Mouse (Mus musculus) layer of hippocampus, postnatal 10 days (tissue): ENCODE measurements at regions not wholly inside any gene's neighbourhood (a gene's known extent, or its start where the extent isn't known, plus 50 kb on each side); places are given as distances from the start of the nearest gene placed in this dataset.
A peak's percentile ranks its signal among the peaks of the same experiment; 100 is the strongest.

Source experiments
- DNase-seq, 2 experiments: peaks; one replicate each; pipeline ENCODE4 v3.0.0; 2021; ENCODE audit warnings: low spot score in 2 of 2

DNA sequence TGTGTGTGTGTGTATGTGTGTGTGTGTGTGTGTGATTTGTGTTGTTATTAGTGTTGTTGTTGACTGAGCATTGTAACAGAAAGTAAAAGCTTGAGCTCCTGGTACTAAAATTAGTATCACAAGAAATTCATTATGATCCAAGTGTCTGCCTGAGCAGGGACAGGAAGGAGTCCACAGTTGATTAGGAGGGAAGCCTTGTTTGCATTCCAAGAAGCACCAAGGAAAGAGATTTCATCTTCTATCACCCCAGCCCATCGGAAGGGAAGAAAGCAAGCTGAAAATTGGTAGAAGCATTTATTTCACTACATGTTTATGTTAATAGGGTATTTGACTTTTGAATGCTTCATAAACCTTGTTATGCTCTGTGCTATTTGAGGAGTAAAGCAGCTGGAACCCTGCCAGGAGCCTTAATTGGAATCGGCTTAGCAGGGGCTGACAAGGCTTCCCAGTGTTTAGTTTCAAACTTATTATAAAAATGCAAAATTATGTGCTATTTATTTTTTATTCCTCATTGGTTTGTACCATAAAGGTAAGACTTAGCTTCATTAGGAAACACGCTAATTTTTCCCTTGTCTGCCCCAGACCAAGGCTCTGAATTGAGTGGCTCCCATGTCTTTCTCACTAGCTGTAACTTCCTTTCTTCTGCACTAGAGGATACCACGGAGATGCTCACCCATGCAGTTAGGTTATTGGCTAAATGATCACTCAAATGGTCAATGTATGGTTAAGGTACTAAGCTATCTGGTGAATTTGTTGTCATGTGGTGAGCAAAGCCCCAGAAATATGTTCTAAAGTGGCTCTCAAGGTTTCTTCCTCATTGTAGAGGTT, 318.6 kb downstream of the Serpinb8 start:
- no peak for DNase-seq

DNA sequence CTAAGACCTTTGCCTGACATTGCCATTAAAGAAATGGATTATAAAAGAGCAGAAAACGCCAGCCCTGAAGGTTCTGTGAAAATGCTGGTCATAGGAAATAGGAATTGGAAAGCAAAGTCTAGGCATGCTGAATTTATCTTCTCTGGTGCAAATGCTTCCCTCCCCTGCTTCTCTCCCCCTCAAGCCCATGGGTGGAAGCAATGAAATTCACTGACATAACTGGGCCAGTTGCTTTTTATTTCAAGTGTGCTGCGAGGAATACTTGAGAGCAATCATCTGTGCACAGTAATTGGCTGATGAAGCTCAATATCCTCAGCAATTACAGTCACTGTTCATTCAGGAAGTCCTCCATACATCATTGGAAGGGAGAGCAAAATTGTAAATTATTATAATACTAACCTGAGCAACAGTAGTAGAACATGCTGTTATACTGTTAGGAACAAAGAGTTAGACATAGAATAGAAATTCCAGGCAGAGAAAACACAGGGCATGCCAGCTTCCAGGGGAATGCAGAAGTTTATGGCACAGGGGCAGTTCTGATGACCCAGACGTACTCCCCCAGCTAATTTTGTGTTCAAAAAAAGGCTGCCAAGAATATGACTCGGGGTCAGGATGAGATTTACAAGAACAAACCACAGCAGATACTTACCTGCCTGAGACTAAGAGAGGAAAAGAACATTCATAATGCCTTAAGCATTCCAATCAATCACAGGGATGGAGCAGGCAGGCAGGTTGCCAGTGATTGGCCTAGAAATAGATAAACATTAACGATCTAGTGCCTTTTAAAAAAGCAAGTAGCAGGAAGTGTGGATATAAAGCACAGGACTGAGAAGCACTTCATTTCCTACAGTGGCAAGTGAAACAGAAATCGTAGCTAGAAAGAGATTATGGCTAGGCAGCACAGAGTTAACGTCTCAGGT, 325.1 kb downstream of the Serpinb8 start:
- DNase-seq: no peak

DNA sequence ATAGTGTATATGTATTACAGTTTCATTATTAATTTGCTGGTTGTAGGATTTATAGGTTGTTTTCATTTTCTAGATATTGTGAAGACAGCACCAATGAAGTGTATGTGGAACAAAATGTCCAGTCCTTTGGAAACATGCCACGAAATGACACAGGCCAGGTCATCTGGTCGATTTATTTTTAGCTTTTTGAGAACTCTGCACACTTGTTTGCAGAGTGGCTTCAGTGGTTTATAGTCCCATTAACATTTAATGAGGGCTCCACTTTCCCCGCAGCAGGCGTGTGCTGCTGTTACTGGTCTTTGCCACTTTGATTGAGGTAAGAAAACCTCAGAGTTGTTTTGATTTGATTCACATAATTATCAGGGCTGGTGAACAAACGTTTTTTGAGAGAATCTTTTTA, 327.2 kb downstream of the Serpinb8 start:
- no peak for DNase-seq

DNA sequence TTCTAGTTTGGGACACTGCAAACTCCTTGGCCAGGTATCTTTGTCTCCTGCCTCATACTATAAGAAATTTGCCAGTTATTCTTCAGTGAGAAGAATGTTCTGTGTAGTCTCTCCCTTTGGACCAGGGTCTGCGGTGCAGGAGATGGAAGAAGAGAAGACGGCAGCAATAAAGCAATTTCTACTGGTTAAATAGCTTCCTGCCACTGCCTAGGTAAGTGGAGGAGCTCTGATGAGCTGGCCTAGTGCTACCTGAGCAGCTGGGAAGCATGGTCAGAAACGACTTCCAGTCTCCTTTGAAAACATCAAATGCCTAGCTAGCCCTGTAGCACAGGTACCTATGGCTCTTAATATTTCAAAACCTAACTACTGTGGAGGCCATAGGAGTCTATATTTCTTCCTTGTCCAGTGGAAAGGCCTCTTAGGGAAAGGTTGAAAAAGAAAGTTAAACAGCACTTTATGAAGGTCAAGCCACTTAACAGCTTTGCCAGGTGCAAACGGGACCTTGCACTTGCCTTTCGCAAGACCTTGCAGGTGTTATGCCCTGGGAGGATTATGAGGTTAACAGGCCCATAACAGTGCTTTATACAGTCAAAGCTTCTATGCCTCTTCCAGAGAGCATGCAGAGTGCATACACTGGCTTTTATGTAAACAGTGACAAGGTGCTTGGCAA, 351.9 kb downstream of the Serpinb8 start:
- DNase-seq: no peak

DNA sequence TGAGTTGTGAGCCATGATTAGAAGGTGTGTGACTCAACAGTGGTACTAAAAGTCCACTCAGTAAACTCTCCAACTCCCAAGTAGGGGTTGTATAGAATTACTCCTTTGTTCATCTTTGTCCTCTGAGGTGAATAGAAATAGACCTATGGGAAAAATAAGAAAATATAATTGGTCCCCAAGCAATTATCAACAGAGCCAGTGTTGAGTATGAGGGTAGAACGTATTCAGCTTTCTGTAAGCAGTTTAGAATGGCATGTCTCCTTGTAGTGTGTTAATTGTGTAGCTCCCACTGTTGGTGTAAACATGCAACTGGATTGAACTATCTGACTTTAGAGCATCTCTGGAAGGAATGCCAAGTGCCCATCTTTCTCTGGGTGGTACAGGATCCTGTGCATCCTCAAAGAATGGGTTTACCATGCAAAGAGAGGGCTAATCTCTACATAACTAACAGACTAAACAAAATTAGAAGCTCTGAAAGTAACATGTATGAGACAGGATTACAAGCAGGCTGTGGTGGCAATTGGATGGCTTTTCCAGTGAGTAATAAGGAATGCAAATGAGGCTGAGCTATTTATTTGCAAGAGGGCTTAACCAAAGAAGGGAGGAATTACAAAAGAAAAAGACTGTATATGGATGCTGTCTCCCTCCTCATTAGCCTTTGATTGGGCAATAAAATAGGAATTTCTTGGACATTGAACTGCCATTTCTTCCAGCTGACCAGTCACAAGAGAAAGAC, 356.6 kb downstream of the Serpinb8 start:
- no peak for DNase-seq

DNA sequence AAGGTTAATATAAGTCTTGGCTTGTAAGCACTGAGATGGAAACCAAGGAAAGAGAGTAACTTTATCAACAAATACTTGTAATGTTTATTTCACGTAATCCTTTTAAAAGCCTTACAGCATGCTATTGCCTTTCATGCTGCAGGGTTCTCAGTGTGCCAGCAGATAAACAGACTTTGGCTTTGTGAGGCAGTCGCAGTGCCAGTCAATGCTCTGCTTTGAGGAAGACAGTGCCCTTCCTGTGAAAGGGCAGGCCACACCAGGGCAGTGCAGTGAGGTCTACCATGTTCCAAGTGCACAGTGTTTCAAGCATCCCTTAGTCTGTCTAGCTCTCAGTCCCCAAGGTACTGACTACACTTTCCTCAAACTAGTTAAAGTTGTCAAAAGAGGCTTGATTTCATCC, 360.6 kb downstream of the Serpinb8 start:
- peak; percentile 3 to 9 for DNase-seq

DNA sequence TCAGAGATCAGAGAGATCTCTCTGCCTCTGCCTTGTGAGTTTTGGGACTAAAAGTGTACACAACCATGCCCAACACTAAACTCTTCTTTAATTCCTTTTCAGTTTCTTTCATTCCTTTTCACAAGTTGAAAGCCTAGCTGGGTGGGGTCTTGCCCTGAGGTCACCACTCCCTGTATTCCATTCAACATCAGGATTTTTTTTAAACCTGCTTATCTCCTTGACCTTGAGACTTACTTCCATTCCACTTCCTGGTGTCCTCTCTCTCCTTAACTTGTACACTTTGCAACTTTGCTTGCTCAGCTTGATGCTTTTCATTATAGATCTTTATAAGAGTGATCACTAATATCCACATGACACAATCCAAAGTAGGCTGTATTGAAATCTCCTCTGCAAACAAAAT, 371.2 kb downstream of the Serpinb8 start:
- DNase-seq: no peak

DNA sequence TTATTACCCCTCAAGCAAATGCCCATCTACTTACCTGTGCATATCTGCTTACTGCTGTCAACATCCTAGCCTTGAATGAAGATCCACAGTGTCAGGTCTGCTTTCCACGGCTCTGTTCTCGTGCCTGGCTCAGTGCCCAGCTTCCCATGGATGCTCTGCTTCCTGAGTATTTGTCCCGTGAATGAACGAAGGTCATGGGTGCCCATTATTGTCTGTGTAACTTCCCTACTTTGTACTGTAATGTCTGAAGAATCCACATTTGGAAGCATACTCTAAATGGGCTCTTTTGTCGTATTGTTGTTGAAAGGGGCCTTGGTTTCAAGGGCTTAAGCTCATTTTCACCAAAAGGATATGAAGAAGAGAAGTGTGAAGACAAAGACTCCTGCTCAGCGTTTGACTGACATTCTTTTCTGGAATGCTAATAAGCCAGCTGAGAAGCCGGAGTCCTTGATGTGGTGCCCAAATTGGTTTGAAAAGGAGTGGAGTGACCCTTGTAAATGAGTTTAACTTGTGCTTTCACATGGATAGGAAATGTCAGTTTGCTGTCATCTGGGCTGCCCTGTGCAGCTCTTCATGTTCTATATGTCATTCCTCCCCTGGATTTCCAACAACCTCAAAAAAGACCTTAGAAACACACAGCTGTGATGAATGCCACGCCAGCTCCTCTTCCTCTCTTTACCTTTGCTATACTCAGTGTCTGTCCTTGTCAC, 386.0 kb downstream of the Serpinb8 start:
- no peak for DNase-seq

DNA sequence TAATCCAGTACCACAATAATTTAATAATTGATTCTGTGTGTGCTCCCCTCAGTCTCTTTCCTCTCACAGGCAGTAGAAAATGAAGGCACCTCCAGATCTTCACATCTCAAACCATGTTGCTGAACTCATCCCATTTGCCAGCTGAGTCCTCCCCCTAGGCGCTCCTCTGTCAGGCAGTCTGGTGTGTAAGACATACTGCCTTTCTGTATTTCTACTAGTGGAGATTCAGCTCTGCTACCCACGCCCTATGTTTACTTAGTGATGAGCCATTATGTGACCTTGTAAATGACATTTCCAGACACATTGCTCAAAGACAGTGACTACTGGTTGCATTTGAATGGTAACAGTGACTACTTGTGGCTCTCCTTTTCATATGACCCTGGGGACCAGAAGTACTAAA, 387.9 kb downstream of the Serpinb8 start:
- no peak for DNase-seq

DNA sequence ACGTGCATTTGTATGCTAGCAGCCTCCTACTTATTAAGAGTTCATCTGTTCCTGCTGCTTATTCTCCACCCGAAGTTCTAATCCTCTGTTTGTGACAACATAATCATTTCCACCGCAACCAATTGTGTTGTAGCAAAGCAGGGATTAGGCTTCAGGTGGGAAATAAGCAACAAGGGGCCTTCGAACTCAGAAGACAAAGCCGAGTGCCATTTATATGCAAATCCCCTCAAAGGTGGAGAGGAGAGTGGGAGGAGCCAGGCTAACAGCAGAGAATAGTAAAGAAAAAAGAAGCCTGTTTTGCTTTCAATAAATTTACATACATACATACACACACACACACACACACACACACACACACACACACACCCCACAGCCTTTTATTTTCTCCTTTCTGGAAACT, 388.6 kb downstream of the Serpinb8 start:
- DNase-seq: no peak

DNA sequence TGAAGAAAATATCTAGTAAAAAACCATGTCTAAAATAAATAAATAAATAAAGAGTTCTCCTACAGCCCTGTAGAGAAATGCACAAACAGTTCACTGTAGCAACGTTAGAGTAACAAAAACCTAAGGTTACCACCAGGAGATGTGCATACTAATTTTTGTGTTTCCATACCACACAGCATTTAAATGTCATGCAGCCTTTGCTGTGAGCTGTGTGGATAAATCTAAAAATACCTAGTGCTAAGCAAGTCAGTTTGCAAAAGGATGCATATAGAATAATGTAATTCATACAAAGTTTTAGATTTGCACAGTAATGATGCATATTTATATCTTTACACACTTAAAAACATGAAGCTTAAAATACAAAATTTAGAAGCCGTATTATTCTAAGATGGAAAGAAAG, 395.8 kb downstream of the Serpinb8 start:
- DNase-seq: no peak

DNA sequence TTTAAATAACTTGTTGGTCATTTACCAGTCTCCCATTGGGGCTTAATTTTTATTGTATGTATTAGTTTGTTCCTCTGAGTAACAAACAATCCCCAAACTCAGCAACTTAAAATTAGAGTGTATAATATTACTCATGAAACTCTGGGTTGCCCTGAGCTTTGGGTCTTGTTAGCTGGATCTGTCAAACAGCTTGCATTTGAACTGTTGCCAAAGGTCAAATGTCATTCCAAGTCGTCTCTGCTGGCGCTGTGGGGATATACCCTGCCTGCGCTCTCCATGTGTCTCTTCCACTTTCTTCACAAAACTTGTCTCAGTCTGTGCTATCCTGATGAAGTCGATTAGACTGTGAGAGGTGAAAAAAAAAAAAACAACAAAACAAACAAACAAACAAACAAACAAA, 398.3 kb downstream of the Serpinb8 start:
- DNase-seq: no peak

DNA sequence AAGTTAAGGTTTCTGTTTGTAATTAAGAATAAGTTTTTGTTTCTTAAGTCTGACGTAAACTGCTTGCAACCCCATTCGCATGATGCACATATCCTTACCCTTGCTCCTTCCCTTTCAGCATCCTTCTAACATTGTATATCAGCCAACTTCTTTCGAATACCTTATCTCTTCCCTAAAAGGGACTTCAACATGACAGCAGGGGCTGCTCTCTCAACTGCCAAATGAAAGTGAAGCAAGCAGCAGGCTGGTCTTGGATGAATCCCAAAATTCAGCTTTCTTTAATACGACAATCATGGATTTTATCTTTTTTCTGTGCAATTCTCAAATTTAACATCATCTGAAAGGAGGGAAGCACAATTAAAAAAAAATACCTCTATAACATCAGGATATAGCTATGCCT, 403.2 kb downstream of the Serpinb8 start:
- DNase-seq: no peak

DNA sequence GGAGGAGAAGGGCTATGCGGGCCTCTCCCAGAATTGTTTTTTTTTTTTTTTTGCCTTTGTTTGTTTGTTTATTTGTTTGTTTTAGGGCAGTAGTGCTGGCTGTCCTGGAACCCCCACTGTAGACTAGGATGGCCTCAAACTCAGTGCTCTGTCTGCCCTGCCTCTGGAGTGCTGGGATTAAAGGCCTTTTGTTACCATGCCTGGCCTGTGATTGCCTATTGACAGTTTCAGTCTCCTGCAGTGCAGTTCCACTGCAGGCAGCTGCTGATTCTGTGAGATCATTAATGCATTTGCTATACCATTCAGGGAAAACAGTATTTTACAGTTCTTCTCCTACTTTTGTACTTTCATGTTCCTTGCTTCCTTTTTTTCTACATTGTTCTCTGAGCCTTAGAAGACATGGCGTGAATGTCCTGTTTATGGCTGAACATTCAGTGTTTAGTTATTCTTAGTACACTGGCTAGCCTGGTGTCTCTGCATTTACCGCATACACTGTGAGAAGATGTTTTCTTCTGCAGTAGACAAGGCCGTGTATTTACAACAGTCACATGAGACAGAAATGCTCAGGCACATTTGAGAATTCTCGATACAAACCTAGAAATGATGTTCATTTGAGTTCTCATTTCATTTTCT, 434.0 kb downstream of the Serpinb8 start:
- DNase-seq: no peak

DNA sequence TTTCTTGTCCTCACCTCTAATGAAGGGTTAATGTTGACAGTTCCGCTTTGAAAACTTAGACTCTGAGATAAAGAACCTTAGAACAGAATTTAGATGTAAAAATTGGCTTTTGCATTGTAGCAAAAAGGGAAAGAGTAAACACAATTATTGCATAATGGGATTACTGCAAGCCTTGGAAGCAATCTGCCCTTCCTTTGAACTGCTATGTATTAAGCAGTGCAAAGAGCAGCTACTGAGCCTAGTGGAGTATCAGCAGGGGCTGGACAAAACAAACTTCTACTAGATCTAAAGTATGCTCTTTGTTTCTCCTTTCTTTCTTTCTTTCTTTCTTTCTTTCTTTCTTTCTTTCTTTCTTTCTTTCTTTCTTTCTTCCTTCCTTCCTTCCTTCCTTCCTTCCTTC, 434.9 kb downstream of the Serpinb8 start:
- DNase-seq: no peak

DNA sequence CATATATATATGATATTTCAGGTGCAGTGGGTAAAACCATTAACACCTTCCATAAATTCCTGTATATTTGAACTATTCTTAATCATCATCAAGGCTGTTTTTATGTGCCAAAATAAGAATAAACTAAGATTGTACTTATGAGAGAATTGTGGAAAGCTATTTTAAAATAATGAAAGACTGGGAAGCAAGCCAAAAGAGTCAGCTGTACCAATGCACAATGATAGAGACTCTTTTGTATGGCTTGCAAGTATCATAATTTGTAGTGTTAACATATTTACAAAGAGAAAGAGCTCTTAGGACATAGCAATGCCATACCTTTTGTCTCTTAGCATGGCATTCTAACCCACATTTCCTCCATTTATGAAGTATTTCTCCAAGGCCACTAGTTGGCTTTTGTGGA, 436.7 kb downstream of the Serpinb8 start:
- no peak for DNase-seq

DNA sequence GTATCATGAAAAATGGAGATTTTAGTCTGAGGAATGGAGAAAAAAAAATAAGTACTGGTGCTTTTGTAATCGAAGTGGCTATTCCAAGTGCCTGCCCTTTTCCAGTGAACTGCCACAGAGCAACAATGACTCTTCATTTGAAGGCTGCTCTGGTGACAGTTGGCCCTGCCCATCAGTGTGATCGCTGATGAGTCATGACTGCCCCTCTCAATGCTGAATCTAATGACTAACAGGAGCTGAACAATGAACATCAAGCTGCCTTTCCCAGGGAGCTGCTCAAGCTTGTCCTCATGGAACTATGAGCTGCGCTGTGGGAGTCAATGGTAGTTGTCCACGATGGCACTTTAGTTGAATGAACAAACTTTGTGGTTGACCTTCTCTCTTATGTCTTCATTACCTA, 456.4 kb downstream of the Serpinb8 start:
- no peak for DNase-seq

DNA sequence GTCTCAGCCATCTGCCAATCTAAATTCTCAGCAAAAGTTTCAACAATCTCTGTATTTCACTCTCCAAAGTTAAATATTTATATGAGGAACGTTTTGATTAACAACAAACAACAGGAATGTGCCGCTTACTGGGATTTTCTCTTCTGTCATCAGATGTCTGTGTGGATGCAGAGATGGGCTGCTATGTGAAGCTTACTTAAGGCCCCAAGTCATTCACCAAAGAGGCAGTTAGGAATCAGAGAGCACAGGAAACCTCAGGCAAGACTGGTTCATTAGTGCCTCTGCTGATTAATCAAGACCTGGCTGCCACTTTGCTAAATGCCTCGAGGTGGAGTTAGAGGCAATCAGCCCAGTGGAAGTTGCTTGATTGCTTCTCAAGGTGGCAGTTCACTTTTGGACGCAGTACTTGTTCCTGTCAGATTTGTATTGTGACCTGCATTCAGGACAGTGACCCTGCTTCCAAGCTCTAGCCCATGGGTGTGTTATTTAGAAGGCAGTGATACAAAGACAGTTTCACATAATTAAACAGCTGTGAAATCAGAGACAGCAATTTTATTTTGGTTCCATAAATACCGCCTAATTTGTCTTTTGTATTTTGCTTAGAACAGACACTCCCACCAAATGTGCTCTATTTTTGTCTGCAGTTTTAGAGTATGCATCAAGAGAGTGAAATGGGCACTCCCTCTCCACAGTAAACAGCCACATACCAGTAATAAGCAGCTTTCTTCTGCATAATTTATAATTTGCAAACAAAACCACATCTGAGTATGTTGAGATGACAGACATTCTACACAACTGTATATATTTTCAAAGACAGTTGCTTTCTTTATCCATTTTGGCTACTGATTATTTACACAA, 457.3 kb downstream of the Serpinb8 start:
- DNase-seq: no peak

DNA sequence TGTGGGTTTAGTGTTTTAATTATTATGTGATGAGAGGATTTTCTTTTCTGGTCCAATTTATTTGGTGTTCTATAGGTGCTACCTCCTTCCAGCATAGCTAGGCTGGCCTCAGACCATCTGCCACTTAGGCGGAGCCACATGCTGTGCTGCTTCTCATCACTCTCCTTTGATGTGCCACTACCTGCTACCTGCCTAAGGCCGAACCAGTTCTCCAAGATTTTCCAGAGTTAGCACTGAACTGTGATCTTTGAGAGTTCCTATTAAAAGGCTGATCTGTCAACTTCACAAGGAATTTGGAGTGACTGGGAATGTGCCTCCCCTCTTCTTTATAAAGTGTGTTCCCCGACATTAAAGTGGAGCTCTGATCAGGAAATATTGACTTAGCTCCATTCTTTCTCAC, 504.8 kb downstream of the Serpinb8 start:
- no peak for DNase-seq
